Mouse (Mus musculus): Measurements from ENCODE around the gene Bbip1. TPM values are rescaled to one million over a fixed set of nuclear protein-coding genes. Genes with fewer than 3 reads are reported as not detected.

Gene Bbip1
- polyA plus RNA-seq, 1 experiment from 2014 or later, result 143 TPM

GRCm38 (mm10) chr19:53885450-53885849, 59.0 kb downstream of the Bbip1 start:
- Histone ChIP-seq H3K9ac (no peak overlapping the region), H3K27ac (replicated peaks) (no peak overlapping the region), H3K27me3 (no peaks in the 10 kb centered on the region), H3K36me3 (no peaks in the 10 kb centered on the region), H3K4me1 (replicated peaks) (0 out of 2 replicates have a peak, but pooled peaks cover 2% of the 10 kb centered on the region), H3K4me3 (no peak overlapping the region), H3K9me3 (no peaks in the 10 kb centered on the region), H3K4me2 (no peak overlapping the region)
- ATAC-seq (ENCODE audit: low read depth), result no peak
- WGBS, result 43% methylated on average over 10 of the region's 10 CpGs

- Histone ChIP-seq H3K36me3 (no peaks in the 10 kb centered on the region), H3K27ac (replicated peaks) (0 out of 2 replicates have a peak overlapping the region, but pooled peaks have one; percentile 38), H3K9me3 (no peaks in the 10 kb centered on the region), H3K4me2 (no peak overlapping the region), H3K4me1 (replicated peaks) (no peaks in the 10 kb centered on the region), H3K9ac (no peak overlapping the region), H3K27me3 (no peaks in the 10 kb centered on the region), H3K4me3 (no peak overlapping the region)
- 61% methylated on average over 5 of the region's 5 CpGs for WGBS
- no peak for ATAC-seq (ENCODE audit: low read depth)
These were observed 62.6 kb downstream of the Bbip1 start for GRCm38 (mm10) chr19:53881786-53882185.

GRCm38 (mm10) chr19:53880460-53880859, 64.0 kb downstream of the Bbip1 start:
- Histone ChIP-seq H3K36me3 (no peaks in the 10 kb centered on the region), H3K4me3 (no peak overlapping the region), H3K27ac (replicated peaks) (no peak overlapping the region), H3K9ac (no peak overlapping the region), H3K4me2 (no peak overlapping the region), H3K9me3 (no peaks in the 10 kb centered on the region), H3K27me3 (no peaks in the 10 kb centered on the region), H3K4me1 (replicated peaks) (no peaks in the 10 kb centered on the region)
- ATAC-seq (ENCODE audit: low read depth), result no peak
- WGBS, result 80% methylated on average over 1 of the region's 1 CpGs

Other genes with a start within 250 kb of the Bbip1 start
- 80.5 and 82.1 TPM in 2 replicates for gene Pdcd4, start 52.4 kb downstream of the Bbip1 start, polyA plus RNA-seq (2015; fragmentation: Nextera tagmentation; extraction: Ambion mirVana)
- gene Shoc2, start 321 bp downstream of the Bbip1 start, polyA plus RNA-seq (2015; fragmentation: Nextera tagmentation; extraction: Ambion mirVana), result 71.5 and 72.9 TPM in 2 replicates
- 2.9 TPM in 2 replicates for gene Adra2a, start 99.5 kb upstream of the Bbip1 start, polyA plus RNA-seq (2015; fragmentation: Nextera tagmentation; extraction: Ambion mirVana)